Mouse (Mus musculus): ENCODE data around the gene Chd6. TPM values are rescaled to one million over a fixed set of nuclear protein-coding genes. Genes with fewer than 3 reads are reported as not detected.

Gene Chd6
- polyA plus RNA-seq, 1 experiment, result 2.7 TPM

GRCm38 (mm10) chr2:160942443-160942842 lies 166.4 kb downstream of the Chd6 start:
- no peak for DNase-seq (ENCODE audit: low read depth, low spot score)
- WGBS, result 62% methylated on average over 3 of the region's 3 CpGs

GRCm38 (mm10) chr2:160940930-160941709 lies 167.8 kb downstream of the Chd6 start:
- 64% methylated on average over 17 of the region's 17 CpGs for WGBS

GRCm38 (mm10) chr2:160934451-160934850 lies 174.4 kb downstream of the Chd6 start:
- no peak for DNase-seq (ENCODE audit: low read depth, low spot score)
- WGBS, result 77% methylated on average over 4 of the region's 4 CpGs

More at GRCm38 (mm10) chr2:160940930-160941709, 167.8 kb downstream of the Chd6 start:
- DNase-seq (ENCODE audit: low read depth, low spot score), result no peak

GRCm38 (mm10) chr2:160933890-160934289 lies 175.0 kb downstream of the Chd6 start:
- no peak for DNase-seq (ENCODE audit: low read depth, low spot score)
- 71% methylated on average over 5 of the region's 5 CpGs for WGBS

- no peak for DNase-seq (ENCODE audit: low read depth, low spot score)
- 39% methylated on average over 3 of the region's 3 CpGs for WGBS
These were observed 175.9 kb downstream of the Chd6 start for GRCm38 (mm10) chr2:160932981-160933380.

- 64% methylated on average over 8 of the region's 8 CpGs for whole genome bisulfite sequencing
These were observed 176.6 kb downstream of the Chd6 start for GRCm38 (mm10) chr2:160932325-160932724.

GRCm38 (mm10) chr2:160931378-160931777 lies 177.5 kb downstream of the Chd6 start:
- WGBS, result 94% methylated on average over 5 of the region's 5 CpGs

More at GRCm38 (mm10) chr2:160932325-160932724, 176.6 kb downstream of the Chd6 start:
- DNase-seq (ENCODE audit: low read depth, low spot score), result no peak

GRCm38 (mm10) chr2:160925203-160925602 lies 183.7 kb downstream of the Chd6 start:
- DNase-seq (ENCODE audit: low read depth, low spot score), result no peak
- WGBS, result 56% methylated on average over 9 of the region's 9 CpGs

More at GRCm38 (mm10) chr2:160931378-160931777, 177.5 kb downstream of the Chd6 start:
- DNase-seq (ENCODE audit: low read depth, low spot score), result no peak

GRCm38 (mm10) chr2:160921285-160921684 lies 187.6 kb downstream of the Chd6 start:
- no peak for DNase-seq (ENCODE audit: low read depth, low spot score)
- 68% methylated on average over 7 of the region's 7 CpGs for WGBS

- 89% methylated on average over 2 of the region's 2 CpGs for WGBS
- DNase-seq (ENCODE audit: low read depth, low spot score), result no peak
These were observed 190.0 kb downstream of the Chd6 start for GRCm38 (mm10) chr2:160918930-160919215.

- WGBS, result 75% methylated on average over 8 of the region's 8 CpGs
These were observed 190.5 kb downstream of the Chd6 start for GRCm38 (mm10) chr2:160918154-160918929.

GRCm38 (mm10) chr2:160917313-160917712 lies 191.6 kb downstream of the Chd6 start:
- 92% methylated on average over 3 of the region's 3 CpGs for WGBS
- no peak for DNase-seq (ENCODE audit: low read depth, low spot score)

More at GRCm38 (mm10) chr2:160918154-160918929, 190.5 kb downstream of the Chd6 start:
- DNase-seq (ENCODE audit: low read depth, low spot score), result no peak

GRCm38 (mm10) chr2:160916714-160917113 lies 192.2 kb downstream of the Chd6 start:
- WGBS, result 82% methylated on average over 8 of the region's 8 CpGs
- no peak for DNase-seq (ENCODE audit: low read depth, low spot score)

GRCm38 (mm10) chr2:160915821-160916610 lies 192.9 kb downstream of the Chd6 start:
- WGBS, result 59% methylated on average over 13 of the region's 13 CpGs
- DNase-seq (ENCODE audit: low read depth, low spot score), result no peak

GRCm38 (mm10) chr2:160914656-160915055 lies 194.2 kb downstream of the Chd6 start:
- no peak for DNase-seq (ENCODE audit: low read depth, low spot score)
- 55% methylated on average over 9 of the region's 9 CpGs for WGBS

GRCm38 (mm10) chr2:160912231-160912671 lies 196.6 kb downstream of the Chd6 start, which contains the start of gene Emilin3:
Gene Emilin3 (minus strand): TSS chr2:160912328.
- WGBS, result 4% methylated on average over 42 of the region's 46 CpGs
- no peak for DNase-seq (ENCODE audit: low read depth, low spot score)

- WGBS, result 2% methylated on average over 64 of the region's 64 CpGs
- DNase-seq (ENCODE audit: low read depth, low spot score), result no peak
These were observed 197.2 kb downstream of the Chd6 start for GRCm38 (mm10) chr2:160911558-160912201.

GRCm38 (mm10) chr2:160910633-160911032 lies 198.2 kb downstream of the Chd6 start:
- no peak for DNase-seq (ENCODE audit: low read depth, low spot score)
- WGBS, result 52% methylated on average over 5 of the region's 5 CpGs

- no peak for DNase-seq (ENCODE audit: low read depth, low spot score)
- WGBS, result 60% methylated on average over 18 of the region's 18 CpGs
These were observed 200.3 kb downstream of the Chd6 start for GRCm38 (mm10) chr2:160908607-160909006.

Data from large intestine, adult 2 months (tissue).